Mouse (Mus musculus) neural tube, embryonic 11.5 days (tissue): Measurements from ENCODE around the gene Foxp1. TPM values are rescaled to one million over a fixed set of nuclear protein-coding genes. Genes with fewer than 3 reads are reported as not detected.

Source experiments
- ATAC-seq: fragments of 200-750 bp; cut with Nextera tagmentation; 2 replicates; pipeline ENCODE4 v1.8.0; 2017; ENCODE audit warnings: moderate number of reproducible peaks, mild to moderate bottlenecking, moderate TSS enrichment, moderate library complexity; ENCODE audit not compliant: insufficient read depth, low FRiP score, low TSS enrichment
- DNase-seq: peaks from one replicate; pipeline ENCODE4 v3.0.0-alpha.2; 2015; ENCODE audit warnings: low spot score
- H3K27ac ChIP-seq: fragments of 300-500 bp; sonication (generic); 2 replicates; pipeline ENCODE4 v1.5.1; 2014; ENCODE audit warnings: low read depth, mild to moderate bottlenecking, low read length
- H3K27me3 ChIP-seq: fragments of 300-500 bp; sonication (generic); 2 replicates; pipeline ENCODE4 v1.6.1; 2014; ENCODE audit warnings: mild to moderate bottlenecking, low read length, mixed read lengths; ENCODE audit not compliant: control insufficient read depth, insufficient read depth
- H3K36me3 ChIP-seq: fragments of 300-500 bp; sonication (generic); 2 replicates; pipeline ENCODE4 v1.6.1; 2014; ENCODE audit warnings: mild to moderate bottlenecking, low read length, moderate library complexity, mixed read lengths; ENCODE audit not compliant: control insufficient read depth, insufficient read depth
- H3K4me1 ChIP-seq: fragments of 300-500 bp; sonication (generic); 2 replicates; pipeline ENCODE4 v1.6.1; 2014; ENCODE audit warnings: low read length, mixed read lengths; ENCODE audit not compliant: control insufficient read depth, insufficient read depth
- H3K4me2 ChIP-seq: fragments of 300-500 bp; sonication (generic); 2 replicates; pipeline ENCODE4 v1.6.1; 2014; ENCODE audit warnings: low read depth, mild to moderate bottlenecking, moderate library complexity
- H3K4me3 ChIP-seq: fragments of 300-500 bp; sonication (generic); 2 replicates; pipeline ENCODE4 v1.5.1; 2014; ENCODE audit warnings: low read depth, low read length
- H3K9ac ChIP-seq: fragments of 300-500 bp; sonication (generic); 2 replicates; pipeline ENCODE4 v1.6.1; 2014; ENCODE audit warnings: mild to moderate bottlenecking, low read length
- H3K9me3 ChIP-seq: fragments of 300-500 bp; sonication (generic); 2 replicates; pipeline ENCODE4 v1.6.1; 2016; ENCODE audit warnings: low read length; ENCODE audit not compliant: control insufficient read depth
- WGBS: fragments of 180-500 bp; shearing (Covaris S2); extraction: QIAGEN DNeasy Blood & Tissue Kit; methylation state at CpG from one replicate; pipeline ENCODE4 v1.1.7; 2014; 5-methylcytosine and 5-hydroxymethylcytosine counted together
- polyA plus RNA-seq: library from polyadenylated mRNA; unstranded; fragments of >200 nt; fragmentation: Nextera tagmentation; extraction: Ambion mirVana; gene quantifications from 2 replicates; pipeline ENCODE4 v1.2.1, GENCODE M21; 2014

Foxp1 gene
- polyA plus RNA-seq, 1 experiment from 2014 or later = 116 TPM

GRCm38 (mm10) chr6:99166169-99166568, 356.4 kb downstream of the Foxp1 start:
- Histone ChIP-seq H3K27me3 (no peaks in the 10 kb centered on the region), H3K9me3 (no peaks in the 10 kb centered on the region), H3K4me2 (no peak overlapping the region), H3K27ac (no peak overlapping the region), H3K36me3 (no peaks in the 10 kb centered on the region), H3K9ac (no peak overlapping the region), H3K4me3 (no peak overlapping the region), H3K4me1 (0 out of 2 replicates have a peak, but pooled peaks cover 3% of the 10 kb centered on the region)
- ATAC-seq (no peak), DNase-seq (no peak)
- WGBS = 84% methylated on average over 4 of the region's 4 CpGs

- Histone ChIP-seq H3K9ac (no peak overlapping the region), H3K9me3 (no peaks in the 10 kb centered on the region), H3K4me1 (peaks cover 8% of the 10 kb centered on the region; the same call in 1 of the 2 replicates), H3K4me3 (no peak overlapping the region), H3K27me3 (no peaks in the 10 kb centered on the region), H3K27ac (no peak overlapping the region), H3K36me3 (no peaks in the 10 kb centered on the region), H3K4me2 (no peak overlapping the region)
- ATAC-seq (no peak), DNase-seq (no peak)
- WGBS = 91% methylated on average over 6 of the region's 6 CpGs
Measured at GRCm38 (mm10) chr6:99164760-99165159, 357.8 kb downstream of the Foxp1 start.

DNA sequence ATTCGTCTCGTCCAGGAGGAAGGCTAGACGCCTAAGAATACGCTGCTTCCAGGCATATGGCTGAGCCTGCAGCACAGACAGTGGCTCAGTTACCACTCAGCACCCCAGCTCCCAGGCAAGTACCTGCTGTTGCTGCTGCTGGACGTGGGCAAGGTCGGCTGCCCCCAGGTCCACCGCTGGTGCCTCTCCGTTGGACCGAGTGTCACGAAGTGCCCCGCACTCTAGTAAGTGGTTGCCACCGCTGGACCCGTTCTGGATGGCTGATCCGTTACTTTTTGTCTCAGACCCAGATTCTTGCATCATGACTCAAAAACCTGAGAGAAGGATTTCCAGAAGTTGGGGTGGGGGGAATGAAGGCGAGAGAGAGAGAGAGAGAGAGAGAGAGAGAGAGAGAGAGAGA, 359.8 kb downstream of the Foxp1 start:
- Histone ChIP-seq H3K4me1 (peaks cover 10% of the 10 kb centered on the region; the same call in 1 of the 2 replicates), H3K4me2 (no peak overlapping the region), H3K36me3 (no peaks in the 10 kb centered on the region), H3K9me3 (no peaks in the 10 kb centered on the region), H3K9ac (no peak overlapping the region), H3K4me3 (no peak overlapping the region), H3K27ac (no peak overlapping the region), H3K27me3 (no peaks in the 10 kb centered on the region)
- DNase-seq (no peak), ATAC-seq (no peak)
- 83% methylated on average over 15 of the region's 15 CpGs for WGBS

DNA sequence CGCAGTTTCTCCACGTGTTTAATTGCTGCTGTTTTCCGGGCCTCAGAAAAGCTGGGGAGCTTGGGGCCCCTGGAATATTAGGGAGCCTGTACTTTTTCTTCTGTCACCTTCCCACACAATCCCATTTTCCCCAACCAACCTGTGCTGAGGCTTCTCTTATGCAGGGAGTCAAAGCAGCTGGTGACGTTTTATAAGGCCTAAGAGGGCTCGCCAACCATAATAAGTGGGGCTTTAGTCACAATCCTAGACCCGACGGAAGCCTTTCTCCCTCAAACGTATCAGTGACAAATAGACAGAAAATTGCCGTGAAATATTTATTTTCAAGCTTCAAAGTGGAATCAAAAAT, 362.2 kb downstream of the Foxp1 start:
- Histone ChIP-seq H3K27me3 (no peaks in the 10 kb centered on the region), H3K27ac (no peak overlapping the region), H3K4me2 (peak overlapping the region; percentile 13; the same call in 1 of the 2 replicates), H3K9ac (no peak overlapping the region), H3K4me1 (peaks cover 7% of the 10 kb centered on the region; the same call in 1 of the 2 replicates), H3K9me3 (no peaks in the 10 kb centered on the region), H3K36me3 (no peaks in the 10 kb centered on the region), H3K4me3 (no peak overlapping the region)
- ATAC-seq (no peak), DNase-seq (no peak)
- WGBS = 55% methylated on average over 9 of the region's 9 CpGs

- Histone ChIP-seq H3K4me1 (peaks cover 7% of the 10 kb centered on the region; the same call in 1 of the 2 replicates), H3K27ac (peak overlapping the region; percentile 15; the same call in 1 of the 2 replicates), H3K4me3 (no peak overlapping the region), H3K27me3 (no peaks in the 10 kb centered on the region), H3K36me3 (no peaks in the 10 kb centered on the region), H3K4me2 (peak overlapping the region; percentile 19; the same call in 1 of the 2 replicates), H3K9me3 (no peaks in the 10 kb centered on the region), H3K9ac (no peak overlapping the region)
- WGBS = 47% methylated on average over 23 of the region's 23 CpGs
- DNase-seq (peak; percentile 36), ATAC-seq (peak; percentile 31; the same call in 1 of the 2 replicates)
Measured at GRCm38 (mm10) chr6:99159452-99160347, 362.8 kb downstream of the Foxp1 start.

GRCm38 (mm10) chr6:99153682-99154081, 368.8 kb downstream of the Foxp1 start:
- H3K27me3 ChIP-seq = no peaks in the 10 kb centered on the region
- ATAC-seq (no peak), DNase-seq (no peak)

GRCm38 (mm10) chr6:99146400-99146905, 376.1 kb downstream of the Foxp1 start:
- 81% methylated on average over 7 of the region's 7 CpGs for WGBS
- ATAC-seq = no peak
- no peaks in the 10 kb centered on the region; the same call in 1 of the 2 replicates for H3K4me1 ChIP-seq
- no peak overlapping the region for H3K4me3 ChIP-seq
- H3K9me3 ChIP-seq = no peaks in the 10 kb centered on the region
- no peaks in the 10 kb centered on the region for H3K36me3 ChIP-seq
- no peak for DNase-seq
- no peak overlapping the region for H3K4me2 ChIP-seq
- H3K27me3 ChIP-seq = no peaks in the 10 kb centered on the region
- H3K9ac ChIP-seq = no peak overlapping the region
- H3K27ac ChIP-seq = no peak overlapping the region

More at GRCm38 (mm10) chr6:99153682-99154081, 368.8 kb downstream of the Foxp1 start:
- no peak overlapping the region for H3K4me2 ChIP-seq
- 93% methylated on average over 4 of the region's 4 CpGs for WGBS
- no peak overlapping the region for H3K4me3 ChIP-seq
- H3K36me3 ChIP-seq = no peaks in the 10 kb centered on the region
- H3K9me3 ChIP-seq = no peaks in the 10 kb centered on the region
- H3K9ac ChIP-seq = no peak overlapping the region
- H3K27ac ChIP-seq = no peak overlapping the region
- H3K4me1 ChIP-seq = no peaks in the 10 kb centered on the region

- no peaks in the 10 kb centered on the region for H3K36me3 ChIP-seq
- no peaks in the 10 kb centered on the region for H3K9me3 ChIP-seq
- WGBS = 81% methylated on average over 7 of the region's 7 CpGs
- H3K4me2 ChIP-seq = no peak overlapping the region
- H3K4me3 ChIP-seq = no peak overlapping the region
- DNase-seq = no peak
- no peaks in the 10 kb centered on the region for H3K27me3 ChIP-seq
- no peak overlapping the region for H3K9ac ChIP-seq
- H3K27ac ChIP-seq = no peak overlapping the region
- no peak for ATAC-seq
- H3K4me1 ChIP-seq = no peaks in the 10 kb centered on the region; the same call in 1 of the 2 replicates
Measured at GRCm38 (mm10) chr6:99145033-99145432, 377.5 kb downstream of the Foxp1 start.

DNA sequence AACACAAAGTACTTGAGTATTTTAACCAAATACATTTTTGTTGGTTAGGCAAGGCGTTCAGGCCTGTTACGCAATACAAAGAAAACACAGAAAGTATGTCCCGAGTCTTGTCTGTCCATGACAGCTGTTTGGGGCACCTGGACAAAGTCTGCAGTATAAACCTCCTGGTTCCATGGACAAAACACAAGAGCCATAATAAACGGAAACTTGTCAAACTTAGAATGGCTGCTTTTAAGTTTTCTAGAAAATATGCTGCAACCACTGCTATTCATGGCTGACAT, 378.8 kb downstream of the Foxp1 start:
- no peaks in the 10 kb centered on the region; the same call in 1 of the 2 replicates for H3K4me1 ChIP-seq
- H3K9ac ChIP-seq = no peak overlapping the region
- H3K27ac ChIP-seq = no peak overlapping the region
- ATAC-seq (no peak), DNase-seq (no peak)
- H3K9me3 ChIP-seq = no peaks in the 10 kb centered on the region
- H3K4me3 ChIP-seq = no peak overlapping the region
- H3K36me3 ChIP-seq = no peaks in the 10 kb centered on the region
- H3K4me2 ChIP-seq = no peak overlapping the region
- no peaks in the 10 kb centered on the region for H3K27me3 ChIP-seq
- 82% methylated on average over 4 of the region's 4 CpGs for WGBS
